Mouse (Mus musculus): ENCODE results near the gene Smyd1.
"Not testable (repeated sequence)": the region's sequence is repeated elsewhere in the genome, so short reads cannot be mapped to it uniquely, and the experiment has no call there.

Smyd1 gene

GRCm38 (mm10) chr6:71329881-71330280, 7.8 kb upstream of the Smyd1 start:
- DNase-seq (ENCODE audit: inconsistent age in 2 of 2, low spot score in 1 of 2): no peak

GRCm38 (mm10) chr6:71324816-71325215, 2.8 kb upstream of the Smyd1 start:
- no peak for DNase-seq (ENCODE audit: inconsistent age in 2 of 2, low spot score in 1 of 2)

- DNase-seq (ENCODE audit: inconsistent age in 2 of 2, low spot score in 1 of 2): no peak
These were observed 473 bp upstream of the Smyd1 start, which contains the start of gene Cd8b1 for GRCm38 (mm10) chr6:71322491-71322921. Gene Cd8b1, plus strand, starts transcription at chr6:71322788.

- DNase-seq (ENCODE audit: inconsistent age in 2 of 2, low spot score in 1 of 2): no peak
These were observed 14.5 kb downstream of the Smyd1 start for GRCm38 (mm10) chr6:71307486-71307885.

GRCm38 (mm10) chr6:71302097-71302731, 19.8 kb downstream of the Smyd1 start:
- DNase-seq (ENCODE audit: inconsistent age in 2 of 2, low spot score in 1 of 2): peak in 1 of 2 experiments; percentile 34

GRCm38 (mm10) chr6:71298751-71299150, 23.3 kb downstream of the Smyd1 start:
- DNase-seq (ENCODE audit: inconsistent age in 2 of 2, low spot score in 1 of 2): peak; percentile 22 to 49

GRCm38 (mm10) chr6:71298051-71298450, 24.0 kb downstream of the Smyd1 start:
- no peak for DNase-seq (ENCODE audit: inconsistent age in 2 of 2, low spot score in 1 of 2)

GRCm38 (mm10) chr6:71295303-71295702, 26.7 kb downstream of the Smyd1 start:
- DNase-seq (ENCODE audit: inconsistent age in 2 of 2, low spot score in 1 of 2): no peak

- no peak for DNase-seq (ENCODE audit: inconsistent age in 2 of 2, low spot score in 1 of 2)
These were observed 28.5 kb downstream of the Smyd1 start for GRCm38 (mm10) chr6:71293509-71293908.

- DNase-seq (ENCODE audit: inconsistent age in 2 of 2, low spot score in 1 of 2): peak in 1 of 2 experiments; percentile 32
These were observed 42.6 kb downstream of the Smyd1 start for GRCm38 (mm10) chr6:71279418-71279817.

GRCm38 (mm10) chr6:71274621-71275020, 47.4 kb downstream of the Smyd1 start:
- no peak for DNase-seq (ENCODE audit: inconsistent age in 2 of 2, low spot score in 1 of 2)

GRCm38 (mm10) chr6:71273715-71274114, 48.3 kb downstream of the Smyd1 start:
- no peak for DNase-seq (ENCODE audit: inconsistent age in 2 of 2, low spot score in 1 of 2)

GRCm38 (mm10) chr6:71272316-71272741, 49.7 kb downstream of the Smyd1 start:
- DNase-seq (ENCODE audit: inconsistent age in 2 of 2, low spot score in 1 of 2): no peak

- peak; percentile 99 for DNase-seq (ENCODE audit: inconsistent age in 2 of 2, low spot score in 1 of 2)
These were observed 50.4 kb downstream of the Smyd1 start, which contains the start of gene Krcc1 for GRCm38 (mm10) chr6:71271389-71272315. Gene Krcc1, plus strand, starts transcription at chr6:71271677.

GRCm38 (mm10) chr6:71271057-71271388, 51.0 kb downstream of the Smyd1 start:
- DNase-seq (ENCODE audit: inconsistent age in 2 of 2, low spot score in 1 of 2): no peak

- DNase-seq (ENCODE audit: inconsistent age in 2 of 2, low spot score in 1 of 2): peak; percentile 53 to 79
These were observed 51.6 kb downstream of the Smyd1 start for GRCm38 (mm10) chr6:71270301-71271056.

GRCm38 (mm10) chr6:71269686-71270050, 52.4 kb downstream of the Smyd1 start:
- peak in 1 of 2 experiments; percentile 44 for DNase-seq (ENCODE audit: inconsistent age in 2 of 2, low spot score in 1 of 2)

GRCm38 (mm10) chr6:71268929-71269685, 52.9 kb downstream of the Smyd1 start:
- peak in 1 of 2 experiments; percentile 44 for DNase-seq (ENCODE audit: inconsistent age in 2 of 2, low spot score in 1 of 2)

GRCm38 (mm10) chr6:71267603-71268002, 54.4 kb downstream of the Smyd1 start:
- DNase-seq (ENCODE audit: inconsistent age in 2 of 2, low spot score in 1 of 2): not testable (repeated sequence)

- no peak for DNase-seq (ENCODE audit: inconsistent age in 2 of 2, low spot score in 1 of 2)
These were observed 59.7 kb downstream of the Smyd1 start for GRCm38 (mm10) chr6:71262142-71262833.
